Mouse (Mus musculus) c-Kit-positive CD71-positive TER-119-negative erythroid progenitor cells, embryonic 14.5 days (primary cell): ENCODE results near the gene Ap1ar.

Experiments used
- DNase-seq: peaks from one replicate; pipeline ENCODE4 v3.0.0-alpha.2; 2013; ENCODE audit warnings: low read depth

Ap1ar gene

GRCm38 (mm10) chr3:127837154-127837865 is at the start of gene Ap1ar:
Gene Ap1ar (minus strand): TSS chr3:127837523.
- DNase-seq = peak; percentile 92

- no peak for DNase-seq
Measured at GRCm38 (mm10) chr3:127881684-127882083, 44.4 kb upstream of the Ap1ar start.

- DNase-seq = no peak
Measured at GRCm38 (mm10) chr3:127879968-127880367, 42.6 kb upstream of the Ap1ar start.

- DNase-seq = no peak
Measured at GRCm38 (mm10) chr3:127875509-127875908, 38.2 kb upstream of the Ap1ar start.

- no peak for DNase-seq
Measured at GRCm38 (mm10) chr3:127875059-127875458, 37.7 kb upstream of the Ap1ar start.

- DNase-seq = no peak
Measured at GRCm38 (mm10) chr3:127874254-127874883, 37.0 kb upstream of the Ap1ar start.

GRCm38 (mm10) chr3:127871575-127871974 is 34.3 kb upstream of the Ap1ar start:
- DNase-seq = no peak

GRCm38 (mm10) chr3:127868880-127869279 is 31.6 kb upstream of the Ap1ar start:
- DNase-seq = no peak

- no peak for DNase-seq
Measured at GRCm38 (mm10) chr3:127868046-127868758, 30.9 kb upstream of the Ap1ar start.

- DNase-seq = no peak
Measured at GRCm38 (mm10) chr3:127864242-127864641, 26.9 kb upstream of the Ap1ar start.

- DNase-seq = no peak
Measured at GRCm38 (mm10) chr3:127863571-127863970, 26.2 kb upstream of the Ap1ar start.

- no peak for DNase-seq
Measured at GRCm38 (mm10) chr3:127862479-127862878, 25.2 kb upstream of the Ap1ar start.

- DNase-seq = no peak
Measured at GRCm38 (mm10) chr3:127861340-127861739, 24.0 kb upstream of the Ap1ar start.

GRCm38 (mm10) chr3:127853431-127854206 is 16.3 kb upstream of the Ap1ar start:
- peak; percentile 66 for DNase-seq

GRCm38 (mm10) chr3:127852722-127853121 is 15.4 kb upstream of the Ap1ar start:
- DNase-seq = no peak

- no peak for DNase-seq
Measured at GRCm38 (mm10) chr3:127850776-127851646, 13.7 kb upstream of the Ap1ar start.

- peak; percentile 40 for DNase-seq
Measured at GRCm38 (mm10) chr3:127849922-127850321, 12.6 kb upstream of the Ap1ar start.

- no peak for DNase-seq
Measured at GRCm38 (mm10) chr3:127848088-127848808, 10.9 kb upstream of the Ap1ar start.

GRCm38 (mm10) chr3:127843941-127844327 is 6.6 kb upstream of the Ap1ar start:
- DNase-seq = no peak

GRCm38 (mm10) chr3:127843324-127843940 is 6.1 kb upstream of the Ap1ar start:
- DNase-seq = peak; percentile 68
